In the genomic region with DNA sequence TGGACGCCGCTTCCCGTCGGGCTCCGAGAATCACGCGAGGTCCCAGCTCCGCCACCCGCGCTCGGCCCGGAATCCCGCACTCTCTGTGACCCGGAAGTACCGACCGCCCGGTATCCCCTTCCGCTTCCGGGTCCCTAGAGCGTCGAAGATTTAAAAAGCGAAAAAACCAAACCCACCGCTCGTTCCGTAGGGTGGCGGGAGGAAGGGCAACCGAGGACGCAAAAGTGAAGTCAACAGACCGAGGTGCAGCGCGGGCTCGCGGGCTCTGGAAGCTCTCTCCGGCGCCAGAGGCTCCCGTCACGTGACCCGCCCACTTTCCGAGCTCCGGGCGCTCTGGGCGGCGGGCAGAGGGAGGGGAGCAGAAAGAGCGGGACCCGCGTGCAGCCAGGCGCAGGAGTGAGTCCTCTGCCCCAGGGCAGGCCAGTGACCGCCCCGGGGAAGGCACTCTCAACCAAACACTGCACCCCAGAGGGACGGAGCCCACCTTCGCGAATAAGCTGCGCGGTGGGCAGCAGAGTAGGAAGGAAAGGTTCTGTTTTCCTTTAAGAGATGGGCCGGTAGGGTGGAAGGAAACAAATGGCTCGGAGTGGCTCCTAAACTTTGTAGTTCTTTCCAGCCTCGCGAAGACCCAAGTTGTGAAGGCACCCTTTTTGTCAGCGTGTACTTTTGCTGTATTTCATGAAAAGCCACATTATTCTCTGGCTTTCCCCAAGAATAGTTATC, we compare ENCODE assay signal across 8 mouse cellular contexts. TPM values are rescaled to one million over a fixed set of nuclear protein-coding genes. Genes with fewer than 3 reads are reported as not detected.
A peak's percentile ranks its signal among the peaks of the same experiment; 100 is the strongest.
DNase-seq lines count a peak whose midpoint lies in the region; ATAC-seq and TF ChIP-seq lines count a peak whose summit lies in the region.

TSS of gene Supt16 (minus strand) at position 261 of the 723 bp plus-strand sequence.

- peak within 1 kb of the TSS; percentile 94 for H3ac ChIP-seq in C2C12 (ENCODE audit: control insufficient read depth, insufficient read length, low read depth)

- peaks cover 38% of the 10 kb centered on the region for H3K36me3 ChIP-seq in C2C12 (ENCODE audit: control insufficient read depth, insufficient read depth)
- peaks cover 67% of the 10 kb centered on the region for H3K36me3 ChIP-seq in erythroblast, embryonic 14.5 days (ENCODE audit: control insufficient read depth)
- H3K36me3 ChIP-seq in heart, embryonic 13.5 days: peaks cover 56% of the 10 kb centered on the region
- H3K36me3 ChIP-seq in liver, embryonic 12.5 days: peaks cover 54% of the 10 kb centered on the region
- peaks cover 14% of the 10 kb centered on the region for H3K36me3 ChIP-seq in stomach, embryonic 15.5 days

- peak; percentile 91 for ATAC-seq in heart, embryonic 13.5 days (ENCODE audit: extremely low read depth, insufficient number of reproducible peaks, low FRiP score, low TSS enrichment)
- ATAC-seq in liver, embryonic 12.5 days: peak; percentile 88
- peak; percentile 93 for ATAC-seq in stomach, embryonic 15.5 days (ENCODE audit: insufficient read depth, low FRiP score, low read depth)

- H3K27ac ChIP-seq in heart, embryonic 13.5 days (replicated peaks): peak within 1 kb of the TSS; percentile 98
- H3K27ac ChIP-seq in liver, embryonic 12.5 days: peak within 1 kb of the TSS; percentile 99
- peak within 1 kb of the TSS; percentile 99 for H3K27ac ChIP-seq in stomach, embryonic 15.5 days

- TF ChIP-seq POLR2A in brain, embryonic 14.5 days (IDR thresholded peaks at IDR 0.05; ENCODE audit: borderline replicate concordance, extremely low read depth, insufficient read depth, insufficient read length, poor library complexity, severe bottlenecking): peak; percentile 40; the same call in 1 of the 2 replicates

- peak within 1 kb of the TSS; percentile 87 for H3K4me3 ChIP-seq in C2C12 (ENCODE audit: insufficient read depth, poor library complexity, severe bottlenecking)
- H3K4me3 ChIP-seq in erythroblast, embryonic 14.5 days (replicated peaks): peak within 1 kb of the TSS; percentile 74
- H3K4me3 ChIP-seq in heart, embryonic 13.5 days: peak within 1 kb of the TSS; percentile 100
- peak within 1 kb of the TSS; percentile 100 for H3K4me3 ChIP-seq in liver, embryonic 12.5 days
- peak within 1 kb of the TSS; percentile 95 for H3K4me3 ChIP-seq in stomach, embryonic 15.5 days (replicated peaks)

- WGBS in heart, embryonic 13.5 days: under 1% methylated on average over 59 of the region's 59 CpGs
- under 1% methylated on average over 59 of the region's 59 CpGs for WGBS in liver, embryonic 12.5 days (ENCODE audit: insufficient replicate concordance)
- under 1% methylated on average over 55 of the region's 59 CpGs for WGBS in stomach, embryonic 15.5 days

- H3K27me3 ChIP-seq in C2C12 (ENCODE audit: control insufficient read depth, insufficient read depth, insufficient read length): no peaks in the 10 kb centered on the region
- H3K27me3 ChIP-seq in erythroblast, embryonic 14.5 days (ENCODE audit: control insufficient read depth): no peaks in the 10 kb centered on the region
- no peaks in the 10 kb centered on the region for H3K27me3 ChIP-seq in heart, embryonic 13.5 days (replicated peaks)
- H3K27me3 ChIP-seq in liver, embryonic 12.5 days (replicated peaks): no peaks in the 10 kb centered on the region
- H3K27me3 ChIP-seq in stomach, embryonic 15.5 days (replicated peaks): no peaks in the 10 kb centered on the region

- H3K9ac ChIP-seq in heart, embryonic 13.5 days: peak within 1 kb of the TSS; percentile 99
- peak within 1 kb of the TSS; percentile 97 for H3K9ac ChIP-seq in liver, embryonic 12.5 days
- peak within 1 kb of the TSS; percentile 89 for H3K9ac ChIP-seq in stomach, embryonic 15.5 days

- H3K4me2 ChIP-seq in heart, embryonic 13.5 days: peak within 1 kb of the TSS; percentile 79
- peak within 1 kb of the TSS; percentile 81 for H3K4me2 ChIP-seq in liver, embryonic 12.5 days
- peak within 1 kb of the TSS; percentile 61 for H3K4me2 ChIP-seq in stomach, embryonic 15.5 days

- peaks cover 68% of the 10 kb centered on the region for H3K79me2 ChIP-seq in C2C12 (ENCODE audit: control insufficient read depth, insufficient read depth)

- peaks cover 45% of the 10 kb centered on the region for H3K79me3 ChIP-seq in C2C12 (ENCODE audit: low read depth)

- DNase-seq in brain, embryonic 14.5 days (ENCODE audit: low read depth): peak; percentile 92
- peak; percentile 89 for DNase-seq in kidney, postnatal 10 days
- DNase-seq in natural killer cell, adult 2 months (ENCODE audit: low spot score in 2 of 2): peak; percentile 71 to 78

- H3K4me1 ChIP-seq in erythroblast, embryonic 14.5 days (ENCODE audit: control insufficient read depth): peaks cover 59% of the 10 kb centered on the region
- H3K4me1 ChIP-seq in heart, embryonic 13.5 days: peaks cover 23% of the 10 kb centered on the region
- H3K4me1 ChIP-seq in liver, embryonic 12.5 days: peaks cover 62% of the 10 kb centered on the region
- H3K4me1 ChIP-seq in stomach, embryonic 15.5 days: peaks cover 3% of the 10 kb centered on the region; the same call in 1 of the 2 replicates

- H3K9me3 ChIP-seq in erythroblast, embryonic 14.5 days (ENCODE audit: control insufficient read depth, low read length): no peaks in the 10 kb centered on the region
- no peaks in the 10 kb centered on the region for H3K9me3 ChIP-seq in heart, embryonic 13.5 days
- no peaks in the 10 kb centered on the region for H3K9me3 ChIP-seq in liver, embryonic 12.5 days (replicated peaks)
- no peaks in the 10 kb centered on the region for H3K9me3 ChIP-seq in stomach, embryonic 15.5 days

- TF ChIP-seq CTCF in C2C12 (IDR thresholded peaks at IDR 0.05; ENCODE audit: control insufficient read depth, insufficient read depth, insufficient read length): no peak
- TF ChIP-seq CTCF in brain, embryonic 14.5 days (IDR thresholded peaks at IDR 0.05; ENCODE audit: borderline replicate concordance, extremely low read depth, insufficient read depth, insufficient read length): no peak

TF ChIP-seq in C2C12, 6 proteins besides CTCF, POLR2A, EP300 and RAD21:
- TF ChIP-seq FOSL1 (IDR thresholded peaks at IDR 0.05; ENCODE audit: insufficient read depth, low read length, poor library complexity, severe bottlenecking): no peak
- peak; percentile 79 for TF ChIP-seq MAX (IDR thresholded peaks at IDR 0.05)
- TF ChIP-seq USF1 (IDR thresholded peaks at IDR 0.05; ENCODE audit: low read depth): peak; percentile 95

RNA-seq across cellular contexts. Expression of gene Supt16, which starts in this region (rescaled TPM):
- 25.3 TPM for polyA plus RNA-seq in C2C12 (2012; fragmentation: generic; extraction: Trizol)
- 28.9 and 44.9 TPM in 2 replicates for polyA plus RNA-seq in brain, embryonic 14.5 days (2012; rRNA removed)
- polyA plus RNA-seq in erythroblast, embryonic 14.5 days (2012): 2.0 and 2.6 TPM in 2 replicates
- 28.0 and 29.8 TPM in 2 replicates for polyA plus RNA-seq in heart, embryonic 13.5 days (2015; fragmentation: Nextera tagmentation; extraction: Ambion mirVana)
- 53.7 TPM in 2 replicates for polyA plus RNA-seq in liver, embryonic 12.5 days (2016; fragmentation: Nextera tagmentation; extraction: Ambion mirVana)
- 54.6 and 58.7 TPM in 2 replicates for polyA plus RNA-seq in stomach, embryonic 15.5 days (2015; fragmentation: Nextera tagmentation; extraction: Ambion mirVana)

Comparison
In these comparisons a context has a peak if more than half of its experiments do, and no peak if none do; other contexts are left out.
1. Peak in every context shown above with its lines: DNase-seq, ATAC-seq, H3K4me3 ChIP-seq and H3K27ac ChIP-seq.